Mouse (Mus musculus) erythroblast, embryonic 14.5 days (primary cell): Measurements from ENCODE around the gene Bach2.

Source experiments
- GATA1 ChIP-seq: IDR thresholded peaks from 2 replicates; pipeline ENCODE4 v1.6.1; 2012; ENCODE audit warnings: low read length, inconsistent platforms, mixed read lengths
- TAL1 ChIP-seq: IDR thresholded peaks from 3 replicates; pipeline ENCODE4 v1.6.1; 2012; ENCODE audit warnings: low read length, inconsistent platforms, mixed read lengths

GRCm38 (mm10) chr4:32258093-32258492 is 19.5 kb downstream of the Bach2 start:
- no peak for TF ChIP-seq TAL1
- no peak for TF ChIP-seq GATA1
